Mouse (Mus musculus) myocyte (in vitro differentiated cells): ENCODE measurements at regions not wholly inside any gene's neighbourhood (a gene's known extent, or its start where the extent isn't known, plus 50 kb on each side); places are given as distances from the start of the nearest gene placed in this dataset.

Experiments used
- MAX ChIP-seq: IDR thresholded peaks from one replicate; pipeline ENCODE4 v1.6.1; 2011; ENCODE audit warnings: low read depth, mild to moderate bottlenecking, control low read depth
- MYOG ChIP-seq, 3 experiments: IDR thresholded peaks; one replicate each; pipeline ENCODE4 v1.6.1; 2011; ENCODE audit warnings: control low read depth in 2 of 3, low read depth in 2 of 3, mild to moderate bottlenecking in 2 of 3; ENCODE audit not compliant: insufficient read length in 2 of 3, control insufficient read depth in 1 of 3, insufficient read depth in 1 of 3
- POLR2A ChIP-seq: IDR thresholded peaks from one replicate; pipeline ENCODE4 v1.6.1; 2011; ENCODE audit warnings: low read depth, mild to moderate bottlenecking, control low read depth, moderate library complexity; ENCODE audit not compliant: insufficient read length
- TCF3 ChIP-seq: IDR thresholded peaks from one replicate; pipeline ENCODE4 v1.6.1; 2011; ENCODE audit warnings: low read depth, control low read depth; ENCODE audit not compliant: insufficient read length

- TF ChIP-seq POLR2A (no peak), TCF3 (no peak), MAX (no peak), MYOG (IDR thresholded peaks at IDR 0.05; ENCODE audit: control insufficient read depth in 1 of 3, insufficient read depth in 1 of 3, insufficient read length in 2 of 3, low read depth in 2 of 3) (no peak)
Measured at GRCm38 (mm10) chr4:47724331-47725004, 250.0 kb downstream of the Sec61b start.
